Mouse (Mus musculus) megakaryocyte, embryonic 14.5 days (primary cell): ENCODE results near the gene Kif27.

Experiments used
- FLI1 ChIP-seq: IDR thresholded peaks from 2 replicates; pipeline ENCODE4 v1.6.1; 2012; ENCODE audit warnings: low read length, inconsistent platforms, mixed read lengths
- GATA1 ChIP-seq: IDR thresholded peaks from 3 replicates; pipeline ENCODE4 v1.6.1; 2012; ENCODE audit warnings: mixed read lengths, low read length, inconsistent platforms, borderline replicate concordance

GRCm38 (mm10) chr13:58283466-58283865 lies 75.5 kb downstream of the Kif27 start:
- no peak for TF ChIP-seq GATA1
- TF ChIP-seq FLI1 = no peak
